Mouse (Mus musculus) brain, embryonic 14.5 days (tissue): Measurements from ENCODE around the gene Anapc2.

ENCODE experiments used
- CTCF ChIP-seq: fragments of 200-500 bp; IDR thresholded peaks from 2 replicates; pipeline ENCODE4 v1.5.1; 2012; ENCODE audit warnings: inconsistent platforms, mild to moderate bottlenecking, moderate library complexity, borderline replicate concordance; ENCODE audit not compliant: insufficient read depth, insufficient read length; ENCODE audit errors: extremely low read depth
- POLR2A ChIP-seq: fragments of 200-500 bp; IDR thresholded peaks from 2 replicates; pipeline ENCODE4 v1.6.1; 2012; ENCODE audit warnings: mild to moderate bottlenecking, inconsistent platforms, borderline replicate concordance; ENCODE audit not compliant: poor library complexity, insufficient read depth, insufficient read length, severe bottlenecking; ENCODE audit errors: extremely low read depth

- TF ChIP-seq POLR2A (no peak), CTCF (no peak)
These were observed 32.0 kb upstream of the Anapc2 start for GRCm38 (mm10) chr2:25240310-25240709.
